Mouse (Mus musculus) inflammation-experienced regulatory T-cells, adult 6 months (primary cell): ENCODE data around the gene Klc4. TPM values are rescaled to one million over a fixed set of nuclear protein-coding genes. Genes with fewer than 3 reads are reported as not detected.

ENCODE experiments used
- ATAC-seq: one replicate; pipeline ENCODE4 v1.8.0; 2017
- polyA plus RNA-seq, 3 experiments: library from polyadenylated mRNA; unstranded; fragments of 100-300 nt; shearing (Covaris generic); gene quantifications; one replicate each; pipeline ENCODE4 v1.2.1; 2017

Gene Klc4
- polyA plus RNA-seq, 3 experiments from 2014 or later, result 7.6 to 10.1 (median 9.1) TPM

- no peak for ATAC-seq
Observed at GRCm38 (mm10) chr17:46588913-46589312, 56.9 kb downstream of the Klc4 start.

- ATAC-seq, result no peak
Observed at GRCm38 (mm10) chr17:46588173-46588572, 57.6 kb downstream of the Klc4 start.

GRCm38 (mm10) chr17:46586327-46586726, 59.5 kb downstream of the Klc4 start:
- ATAC-seq, result no peak

Other genes starting within 250 kb of the Klc4 start
- not detected for gene Crip3, start 217.1 kb downstream of the Klc4 start, polyA plus RNA-seq
- not detected for gene Slc22a7, start 207.6 kb downstream of the Klc4 start, polyA plus RNA-seq
- 1 to 10 TPM in 1 of 3 experiments, under 1 TPM in 2; 0.57 to 1.2 (median 0.58) TPM for gene Ttbk1, start 158.3 kb downstream of the Klc4 start, polyA plus RNA-seq
- gene Dnph1, start 149.3 kb downstream of the Klc4 start, polyA plus RNA-seq, result 10 to 100 TPM in 1 of 3 experiments, 1 to 10 TPM in 2; 4.6 to 17.6 (median 6.8) TPM
- 1 to 10 TPM in 2 of 3 experiments, under 1 TPM in 1; 0.78 to 7.5 (median 3.1) TPM for gene Cul9, start 99.6 kb downstream of the Klc4 start, polyA plus RNA-seq
- 10 to 100 TPM in 1 of 3 experiments, 1 to 10 TPM in 2; 4.8 to 15.7 (median 7.7) TPM for gene Srf, start 89.8 kb downstream of the Klc4 start, polyA plus RNA-seq
- not detected for gene Ptk7, start 16.5 kb downstream of the Klc4 start, polyA plus RNA-seq
- 10 to 100 TPM; 59.1 to 81.9 (median 60.2) TPM for gene Mrpl2, start 207 bp upstream of the Klc4 start, polyA plus RNA-seq
- 1 to 10 TPM; 1.7 to 4.1 (median 2.5) TPM for gene Cul7, start 4.3 kb upstream of the Klc4 start, polyA plus RNA-seq
- 10 to 100 TPM; 47.3 to 50.7 (median 47.7) TPM for gene Rrp36, start 28.3 kb upstream of the Klc4 start, polyA plus RNA-seq
- 100 to 1,000 TPM; 162 to 181 (median 163) TPM for gene Mea1, start 32.8 kb upstream of the Klc4 start, polyA plus RNA-seq
- gene Klhdc3, start 34.9 kb upstream of the Klc4 start, polyA plus RNA-seq, result 10 to 100 TPM; 20.7 to 22.4 (median 21.7) TPM
- 10 to 100 TPM; 23.2 to 25.5 (median 23.5) TPM for gene Ppp2r5d, start 59.1 kb upstream of the Klc4 start, polyA plus RNA-seq
- 1 to 10 TPM; 3.1 to 4.8 (median 4.6) TPM for gene Pex6, start 65.4 kb upstream of the Klc4 start, polyA plus RNA-seq
- gene Gnmt, start 83.1 kb upstream of the Klc4 start, polyA plus RNA-seq, result 1 to 10 TPM in 1 of 3 experiments, under 1 TPM in 2; 0.40 to 2.3 (median 0.72) TPM
- 10 to 100 TPM; 19.1 to 36.3 (median 27.8) TPM for gene Cnpy3, start 106.2 kb upstream of the Klc4 start, polyA plus RNA-seq
- gene Ptcra, start 117.7 kb upstream of the Klc4 start, polyA plus RNA-seq, result under 1 TPM in 2 of 3 experiments, not detected in 1; 0.44 to 0.47 TPM
- 10 to 100 TPM; 16.4 to 17.9 (median 17.3) TPM for gene 2310039H08Rik, start 126.6 kb upstream of the Klc4 start, polyA plus RNA-seq
- 100 to 1,000 TPM; 120 to 149 (median 139) TPM for gene Rpl7l1, start 136.7 kb upstream of the Klc4 start, polyA plus RNA-seq
- 1 to 10 TPM; 7.6 to 9.2 (median 9.1) TPM for gene Bicral, start 212.5 kb upstream of the Klc4 start, polyA plus RNA-seq
- 10 to 100 TPM in 1 of 3 experiments, 1 to 10 TPM in 2; 9.6 to 10.5 (median 9.9) TPM for gene Tbcc, start 244.7 kb upstream of the Klc4 start, polyA plus RNA-seq